Mouse (Mus musculus) adrenal gland, postnatal 4 days (tissue): Measurements from ENCODE around the gene She. TPM values are rescaled to one million over a fixed set of nuclear protein-coding genes. Genes with fewer than 3 reads are reported as not detected.

Source experiments
- DNase-seq, 2 experiments: peaks; one replicate each; pipeline ENCODE4 v3.0.0; 2021 to 2022; ENCODE audit warnings: low spot score in 2 of 2, mixed read lengths in 2 of 2
- total RNA-seq, 2 experiments: library from RNA; stranded (reverse); gene quantifications; 2 replicates each; pipeline ENCODE4 v1.2.3; 2021

Gene She
- total RNA-seq, 2 experiments from 2014 or later = 16.2 to 16.9 TPM

- no peak for DNase-seq
These were observed 17.1 kb upstream of the She start for GRCm38 (mm10) chr3:89814051-89814450.

GRCm38 (mm10) chr3:89817056-89817455, 14.1 kb upstream of the She start:
- no peak for DNase-seq

- DNase-seq = no peak
These were observed 12.6 kb upstream of the She start for GRCm38 (mm10) chr3:89818605-89819004.

- no peak for DNase-seq
These were observed 11.3 kb upstream of the She start for GRCm38 (mm10) chr3:89819897-89820296.

- DNase-seq = no peak
These were observed 10.7 kb upstream of the She start for GRCm38 (mm10) chr3:89820311-89821095.

- DNase-seq = no peak
These were observed 10.1 kb upstream of the She start for GRCm38 (mm10) chr3:89821096-89821513.

- DNase-seq = no peak
These were observed 9.4 kb upstream of the She start for GRCm38 (mm10) chr3:89821548-89822480.

GRCm38 (mm10) chr3:89823594-89823993, 7.6 kb upstream of the She start:
- DNase-seq = no peak

- DNase-seq = no peak
These were observed 4.9 kb upstream of the She start for GRCm38 (mm10) chr3:89826295-89826694.

- no peak for DNase-seq
These were observed 4.2 kb downstream of the She start for GRCm38 (mm10) chr3:89835362-89835761.

GRCm38 (mm10) chr3:89842258-89842657, 11.1 kb downstream of the She start:
- DNase-seq = no peak

- DNase-seq = no peak
These were observed 12.0 kb downstream of the She start for GRCm38 (mm10) chr3:89843148-89843547.

- no peak for DNase-seq
These were observed 14.6 kb downstream of the She start for GRCm38 (mm10) chr3:89845814-89846213.

- no peak for DNase-seq
These were observed 16.0 kb downstream of the She start for GRCm38 (mm10) chr3:89847126-89847525.

GRCm38 (mm10) chr3:89847596-89847995, 16.4 kb downstream of the She start:
- DNase-seq = peak in 1 of 2 experiments; percentile 25

GRCm38 (mm10) chr3:89848083-89848482, 16.9 kb downstream of the She start:
- DNase-seq = no peak

GRCm38 (mm10) chr3:89853752-89854151, 22.6 kb downstream of the She start:
- DNase-seq = no peak

GRCm38 (mm10) chr3:89857353-89857752, 26.2 kb downstream of the She start:
- no peak for DNase-seq

- no peak for DNase-seq
These were observed 27.0 kb downstream of the She start for GRCm38 (mm10) chr3:89858123-89858522.

- DNase-seq = no peak
These were observed 27.7 kb downstream of the She start for GRCm38 (mm10) chr3:89858888-89859287.

GRCm38 (mm10) chr3:89859936-89860335, 28.8 kb downstream of the She start:
- DNase-seq = no peak

- no peak for DNase-seq
These were observed 29.2 kb downstream of the She start for GRCm38 (mm10) chr3:89860343-89860742.
